Mouse (Mus musculus): ENCODE measurements at regions not wholly inside any gene's neighbourhood (a gene's known extent, or its start where the extent isn't known, plus 50 kb on each side); places are given as distances from the start of the nearest gene placed in this dataset.

GRCm38 (mm10) chr9:61578255-61578654 lies 206.1 kb downstream of the Tle3 start:
- H3K27me3 ChIP-seq (ENCODE audit: insufficient read depth, low read length) = no peaks in the 10 kb centered on the region
- WGBS = 72% methylated on average over 5 of the region's 5 CpGs
- TF ChIP-seq CTCF (IDR thresholded peaks at IDR 0.05; ENCODE audit: low read depth) = no peak
- no peak for ATAC-seq
- no peak overlapping the region for H3K4me3 ChIP-seq (ENCODE audit: low read depth, low read length)
- no peaks in the 10 kb centered on the region for H3K9me3 ChIP-seq (ENCODE audit: low read length)
- H3K4me1 ChIP-seq (ENCODE audit: insufficient read depth) = peaks cover 9% of the 10 kb centered on the region; the same call in 1 of the 2 replicates
- no peak overlapping the region for H3K27ac ChIP-seq (ENCODE audit: low read depth, low read length)
- no peak for DNase-seq
- H3K36me3 ChIP-seq (ENCODE audit: insufficient read depth) = no peaks in the 10 kb centered on the region
- H3K9ac ChIP-seq = no peak overlapping the region
- no peak overlapping the region for H3K4me2 ChIP-seq (ENCODE audit: low read depth)

- 8% methylated on average over 21 of the region's 21 CpGs for WGBS
- DNase-seq (peak; percentile 66), ATAC-seq (peak; percentile 92)
- Histone ChIP-seq H3K4me3 (ENCODE audit: low read depth, low read length) (no peak overlapping the region), H3K4me1 (ENCODE audit: insufficient read depth) (peaks cover 10% of the 10 kb centered on the region), H3K4me2 (ENCODE audit: low read depth) (no peak overlapping the region), H3K9me3 (ENCODE audit: low read length) (no peaks in the 10 kb centered on the region), H3K36me3 (ENCODE audit: insufficient read depth) (no peaks in the 10 kb centered on the region), H3K9ac (no peak overlapping the region; the same call in 1 of the 2 replicates), H3K27ac (ENCODE audit: low read depth, low read length) (peak overlapping the region; percentile 54), H3K27me3 (ENCODE audit: insufficient read depth, low read length) (no peaks in the 10 kb centered on the region)
- no peak for TF ChIP-seq CTCF (IDR thresholded peaks at IDR 0.05; ENCODE audit: low read depth)
These were observed 201.6 kb downstream of the Tle3 start for GRCm38 (mm10) chr9:61573634-61574359.

GRCm38 (mm10) chr9:61563017-61563416 lies 190.9 kb downstream of the Tle3 start:
- Histone ChIP-seq H3K27me3 (ENCODE audit: insufficient read depth, low read length) (no peaks in the 10 kb centered on the region), H3K4me1 (ENCODE audit: insufficient read depth) (0 out of 2 replicates have a peak, but pooled peaks cover 8% of the 10 kb centered on the region), H3K36me3 (ENCODE audit: insufficient read depth) (no peaks in the 10 kb centered on the region), H3K9me3 (ENCODE audit: low read length) (no peaks in the 10 kb centered on the region), H3K27ac (ENCODE audit: low read depth, low read length) (no peak overlapping the region), H3K9ac (no peak overlapping the region), H3K4me3 (ENCODE audit: low read depth, low read length) (no peak overlapping the region), H3K4me2 (ENCODE audit: low read depth) (no peak overlapping the region)
- 20% methylated on average over 8 of the region's 8 CpGs for whole genome bisulfite sequencing
- no peak for TF ChIP-seq CTCF (IDR thresholded peaks at IDR 0.05; ENCODE audit: low read depth)
- peak; percentile 48; the same call in 1 of the 2 replicates for ATAC-seq
- DNase-seq = no peak

- H3K4me3 ChIP-seq (ENCODE audit: low read depth, low read length) = no peak overlapping the region
- no peak overlapping the region for H3K9ac ChIP-seq
- H3K4me1 ChIP-seq (ENCODE audit: insufficient read depth) = 0 out of 2 replicates have a peak, but pooled peaks cover 8% of the 10 kb centered on the region
- TF ChIP-seq CTCF (IDR thresholded peaks at IDR 0.05; ENCODE audit: low read depth) = no peak
- no peaks in the 10 kb centered on the region for H3K27me3 ChIP-seq (ENCODE audit: insufficient read depth, low read length)
- no peak for ATAC-seq
- no peak for DNase-seq
- no peaks in the 10 kb centered on the region for H3K36me3 ChIP-seq (ENCODE audit: insufficient read depth)
- H3K4me2 ChIP-seq (ENCODE audit: low read depth) = no peak overlapping the region
- WGBS = 17% methylated on average over 8 of the region's 8 CpGs
- H3K9me3 ChIP-seq (ENCODE audit: low read length) = no peaks in the 10 kb centered on the region
- no peak overlapping the region for H3K27ac ChIP-seq (ENCODE audit: low read depth, low read length)
These were observed 189.4 kb downstream of the Tle3 start for GRCm38 (mm10) chr9:61561551-61561950.

GRCm38 (mm10) chr9:61558621-61559020 lies 186.5 kb downstream of the Tle3 start:
- Histone ChIP-seq H3K9me3 (ENCODE audit: low read length) (no peaks in the 10 kb centered on the region), H3K4me3 (ENCODE audit: low read depth, low read length) (no peak overlapping the region), H3K4me2 (ENCODE audit: low read depth) (no peak overlapping the region), H3K27ac (ENCODE audit: low read depth, low read length) (no peak overlapping the region), H3K36me3 (ENCODE audit: insufficient read depth) (no peaks in the 10 kb centered on the region), H3K9ac (no peak overlapping the region), H3K4me1 (ENCODE audit: insufficient read depth) (0 out of 2 replicates have a peak, but pooled peaks cover 8% of the 10 kb centered on the region), H3K27me3 (ENCODE audit: insufficient read depth, low read length) (no peaks in the 10 kb centered on the region)
- WGBS = 34% methylated on average over 10 of the region's 10 CpGs
- no peak for TF ChIP-seq CTCF (IDR thresholded peaks at IDR 0.05; ENCODE audit: low read depth)
- ATAC-seq (peak; percentile 92), DNase-seq (peak; percentile 66)

- Histone ChIP-seq H3K4me3 (ENCODE audit: low read depth, low read length) (no peak overlapping the region), H3K9me3 (ENCODE audit: low read length) (no peaks in the 10 kb centered on the region), H3K9ac (no peak overlapping the region), H3K36me3 (ENCODE audit: insufficient read depth) (no peaks in the 10 kb centered on the region), H3K4me2 (ENCODE audit: low read depth) (no peak overlapping the region), H3K4me1 (ENCODE audit: insufficient read depth) (0 out of 2 replicates have a peak, but pooled peaks cover 5% of the 10 kb centered on the region), H3K27me3 (ENCODE audit: insufficient read depth, low read length) (no peaks in the 10 kb centered on the region), H3K27ac (ENCODE audit: low read depth, low read length) (no peak overlapping the region)
- DNase-seq (no peak), ATAC-seq (no peak)
- no peak for TF ChIP-seq CTCF (IDR thresholded peaks at IDR 0.05; ENCODE audit: low read depth)
- 95% methylated on average over 7 of the region's 7 CpGs for WGBS
These were observed 184.9 kb downstream of the Tle3 start for GRCm38 (mm10) chr9:61557025-61557424.

GRCm38 (mm10) chr9:61555173-61555572 lies 183.0 kb downstream of the Tle3 start:
- no peak for TF ChIP-seq CTCF (IDR thresholded peaks at IDR 0.05; ENCODE audit: low read depth)
- 58% methylated on average over 8 of the region's 8 CpGs for WGBS

More at GRCm38 (mm10) chr9:61555173-61555572, 183.0 kb downstream of the Tle3 start:
- DNase-seq (no peak), ATAC-seq (no peak)
- H3K36me3 ChIP-seq (ENCODE audit: insufficient read depth) = no peaks in the 10 kb centered on the region
- no peak overlapping the region for H3K9ac ChIP-seq
- no peak overlapping the region for H3K27ac ChIP-seq (ENCODE audit: low read depth, low read length)
- H3K4me3 ChIP-seq (ENCODE audit: low read depth, low read length) = no peak overlapping the region
- no peak overlapping the region for H3K4me2 ChIP-seq (ENCODE audit: low read depth)
- H3K27me3 ChIP-seq (ENCODE audit: insufficient read depth, low read length) = no peaks in the 10 kb centered on the region
- H3K9me3 ChIP-seq (ENCODE audit: low read length) = no peaks in the 10 kb centered on the region
- H3K4me1 ChIP-seq (ENCODE audit: insufficient read depth) = no peaks in the 10 kb centered on the region
